Mouse (Mus musculus): Measurements from ENCODE around the gene Lpcat2b. TPM values are rescaled to one million over a fixed set of nuclear protein-coding genes. Genes with fewer than 3 reads are reported as not detected.
"Not testable (repeated sequence)": the region's sequence is repeated elsewhere in the genome, so short reads cannot be mapped to it uniquely, and the experiment has no call there.

The Lpcat2b gene
- under 1 TPM; 0.18 to 0.32 TPM for total RNA-seq (2021)

GRCm38 (mm10) chr5:107431249-107431648, at the start of gene Lpcat2b:
Gene Lpcat2b, plus strand, starts transcription at chr5:107431549.
- intact Hi-C loops (cut with DNase I), result no loop called here
- no peak for DNase-seq (ENCODE audit: low spot score in 2 of 2)

GRCm38 (mm10) chr5:107386448-107386847, 44.9 kb upstream of the Lpcat2b start:
- intact Hi-C loops (cut with DNase I), result not testable (repeated sequence)

GRCm38 (mm10) chr5:107387788-107388187, 43.6 kb upstream of the Lpcat2b start:
- DNase-seq (ENCODE audit: low spot score in 2 of 2), result no peak
- intact Hi-C loops (cut with DNase I), result no loop called here

More at GRCm38 (mm10) chr5:107386448-107386847, 44.9 kb upstream of the Lpcat2b start:
- not testable (repeated sequence) for DNase-seq (ENCODE audit: low spot score in 2 of 2)

DNA sequence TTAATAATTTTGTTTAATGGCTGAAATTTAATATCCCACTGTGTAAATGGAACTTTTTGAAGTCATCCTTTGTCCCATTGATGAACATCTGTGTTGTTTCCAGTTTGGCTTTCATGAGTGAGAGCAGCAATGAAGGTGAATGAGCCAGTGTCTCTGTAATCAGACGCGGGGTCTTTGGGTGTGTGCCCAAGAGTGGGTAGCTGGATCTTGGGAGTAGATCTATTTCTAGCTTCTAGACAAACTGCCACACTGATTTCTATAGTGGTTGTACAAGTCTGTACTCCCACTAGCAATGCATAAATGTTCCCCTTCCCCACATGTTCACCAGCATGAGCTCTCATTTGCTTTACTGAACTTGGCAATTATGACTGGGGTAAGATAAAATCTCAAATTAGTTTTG, 42.0 kb upstream of the Lpcat2b start:
- peak in 1 of 2 experiments; percentile 54 for DNase-seq (ENCODE audit: low spot score in 2 of 2)
- intact Hi-C loops (cut with DNase I), result no loop called here

DNA sequence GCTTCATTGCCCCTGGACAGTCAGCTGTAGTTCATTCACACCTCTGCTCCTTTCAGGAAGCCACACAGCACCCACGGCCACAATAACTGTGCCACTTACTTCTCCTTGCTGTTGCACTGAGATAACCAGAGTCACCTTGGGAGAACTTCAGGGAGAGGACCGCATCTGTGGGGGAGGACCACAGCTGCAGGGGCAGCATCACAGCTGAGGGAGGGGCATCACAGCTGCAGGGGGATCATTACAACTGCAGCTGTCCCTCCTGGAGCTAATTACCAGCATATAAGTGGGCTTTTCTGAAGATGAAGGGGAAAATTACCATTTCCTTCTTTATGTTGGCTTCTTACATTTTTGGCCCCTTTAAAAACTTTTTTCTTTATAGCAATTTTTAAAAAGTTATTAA, 36.9 kb upstream of the Lpcat2b start:
- intact Hi-C loops (cut with DNase I), result no loop called here
- DNase-seq (ENCODE audit: low spot score in 2 of 2), result no peak

GRCm38 (mm10) chr5:107402436-107402835, 28.9 kb upstream of the Lpcat2b start, which contains the start of gene Ephx4:
Gene Ephx4, plus strand, starts transcription at chr5:107402736.
- no peak for DNase-seq (ENCODE audit: low spot score in 2 of 2)
- intact Hi-C loops (cut with DNase I), result loop anchor here (5.0 kb wide), 1 partner anchor 195 kb away; the partner anchor contains the start of genes Glmn and Rpap2

- intact Hi-C loops (cut with DNase I), result loop anchor here (5.0 kb wide), 1 partner anchor 194 kb away; the partner anchor contains the start of genes Glmn and Rpap2
- DNase-seq (ENCODE audit: low spot score in 2 of 2), result peak; percentile 43 to 58
Observed at GRCm38 (mm10) chr5:107403011-107403946, 28.1 kb upstream of the Lpcat2b start.

DNA sequence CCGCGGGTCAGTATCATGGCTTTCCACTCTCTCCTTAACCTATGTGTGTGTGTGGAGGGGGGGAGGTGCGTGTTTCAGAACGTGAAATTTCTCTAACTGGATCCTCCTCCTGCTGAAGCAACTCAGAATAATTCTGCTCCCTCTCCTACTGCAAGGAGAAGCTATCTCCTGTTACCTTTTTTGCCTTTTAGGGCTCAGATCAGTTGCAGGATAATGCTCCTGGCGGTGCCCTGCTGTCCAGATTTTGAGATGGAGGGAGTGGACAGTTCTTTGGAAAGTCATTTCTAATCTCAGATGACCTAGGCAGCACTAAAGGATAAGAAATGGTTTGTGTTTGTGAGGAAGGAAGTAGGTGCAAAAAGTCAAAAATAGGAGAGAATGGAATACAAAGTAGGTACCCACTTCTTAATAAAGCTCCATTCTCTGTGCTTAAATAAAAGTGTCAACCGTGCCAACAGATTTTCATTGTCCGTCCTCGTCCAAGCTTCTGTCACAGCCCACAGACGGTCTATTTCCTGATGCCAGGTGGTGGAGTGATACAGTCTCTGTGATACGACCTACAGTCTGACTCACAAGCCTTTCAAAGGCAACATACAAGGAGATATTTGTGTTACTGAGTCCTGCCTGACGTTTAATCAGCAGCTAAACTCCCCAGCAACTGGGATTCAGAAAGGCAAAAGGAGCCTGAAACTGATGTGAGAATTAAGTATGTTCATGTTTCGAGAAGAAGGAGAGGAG, 27.2 kb upstream of the Lpcat2b start:
- intact Hi-C loops (cut with DNase I), result loop anchor here (1.0 to 5.0 kb wide), 3 partner anchors 93 to 193 kb away; partner anchors contain the start of genes Glmn and Rpap2

GRCm38 (mm10) chr5:107405361-107405760, 26.0 kb upstream of the Lpcat2b start:
- intact Hi-C loops (cut with DNase I), result loop anchor here (2.0 to 5.0 kb wide), 2 partner anchors 37 to 117 kb away; no protein-coding TSS in a partner anchor
- peak; percentile 77 to 97 for DNase-seq (ENCODE audit: low spot score in 2 of 2)

More for the DNA sequence above, 27.2 kb upstream of the Lpcat2b start:
- peak; percentile 56 to 96 for DNase-seq (ENCODE audit: low spot score in 2 of 2)

DNA sequence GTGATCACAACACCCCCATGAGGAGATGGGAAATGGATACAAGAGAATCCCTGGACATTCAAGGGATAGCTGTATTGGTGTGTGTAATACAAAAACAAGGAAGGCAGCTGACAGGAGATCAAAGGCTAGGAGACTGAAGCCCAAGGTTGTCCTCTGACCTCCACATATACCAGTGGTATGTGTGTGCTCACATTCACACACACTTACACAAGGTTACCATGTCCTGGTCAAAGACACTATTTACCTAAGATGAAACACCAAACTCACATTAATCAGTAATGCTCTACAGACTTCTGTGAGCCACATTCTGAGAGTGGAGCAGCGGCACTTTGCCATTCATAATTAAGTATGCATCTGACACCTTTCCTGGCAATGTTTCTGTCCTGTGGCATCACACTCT, 21.0 kb upstream of the Lpcat2b start:
- DNase-seq (ENCODE audit: low spot score in 2 of 2), result no peak

DNA sequence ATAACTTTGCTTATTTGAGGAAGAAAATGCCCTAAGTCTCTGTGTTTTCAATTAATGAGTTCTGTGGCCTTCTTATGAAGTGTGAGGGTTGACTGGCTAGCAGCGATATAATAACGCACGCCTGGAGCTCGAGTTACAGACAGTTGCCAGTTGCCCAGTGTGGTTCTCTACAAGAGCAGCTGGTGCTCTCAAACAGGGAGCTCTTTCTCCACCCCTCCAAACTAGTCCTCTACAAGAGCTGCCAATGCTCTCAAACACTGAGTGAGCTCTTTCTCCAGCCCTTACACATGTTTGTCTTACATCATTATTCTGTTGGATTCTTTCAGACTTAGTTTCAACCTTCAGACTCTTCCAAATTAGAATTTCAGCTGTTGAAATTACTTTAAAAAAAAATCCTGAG, 20.0 kb upstream of the Lpcat2b start:
- peak in 1 of 2 experiments; percentile 77 for DNase-seq (ENCODE audit: low spot score in 2 of 2)
- intact Hi-C loops (cut with DNase I), result no loop called here

More for the DNA sequence above, 21.0 kb upstream of the Lpcat2b start:
- intact Hi-C loops (cut with DNase I), result no loop called here

- intact Hi-C loops (cut with DNase I), result no loop called here
- no peak for DNase-seq (ENCODE audit: low spot score in 2 of 2)
Observed at GRCm38 (mm10) chr5:107412285-107412684, 19.1 kb upstream of the Lpcat2b start.

- DNase-seq (ENCODE audit: low spot score in 2 of 2), result peak in 1 of 2 experiments; percentile 84
- intact Hi-C loops (cut with DNase I), result no loop called here
Observed at GRCm38 (mm10) chr5:107415098-107415497, 16.3 kb upstream of the Lpcat2b start.

GRCm38 (mm10) chr5:107421676-107422075, 9.7 kb upstream of the Lpcat2b start:
- no peak for DNase-seq (ENCODE audit: low spot score in 2 of 2)
- intact Hi-C loops (cut with DNase I), result no loop called here

GRCm38 (mm10) chr5:107434001-107434400, 2.7 kb downstream of the Lpcat2b start:
- intact Hi-C loops (cut with DNase I), result no loop called here
- DNase-seq (ENCODE audit: low spot score in 2 of 2), result peak in 1 of 2 experiments; percentile 54

- no peak for DNase-seq (ENCODE audit: low spot score in 2 of 2)
- intact Hi-C loops (cut with DNase I), result no loop called here
Observed at GRCm38 (mm10) chr5:107436185-107436584, 4.8 kb downstream of the Lpcat2b start.

DNA sequence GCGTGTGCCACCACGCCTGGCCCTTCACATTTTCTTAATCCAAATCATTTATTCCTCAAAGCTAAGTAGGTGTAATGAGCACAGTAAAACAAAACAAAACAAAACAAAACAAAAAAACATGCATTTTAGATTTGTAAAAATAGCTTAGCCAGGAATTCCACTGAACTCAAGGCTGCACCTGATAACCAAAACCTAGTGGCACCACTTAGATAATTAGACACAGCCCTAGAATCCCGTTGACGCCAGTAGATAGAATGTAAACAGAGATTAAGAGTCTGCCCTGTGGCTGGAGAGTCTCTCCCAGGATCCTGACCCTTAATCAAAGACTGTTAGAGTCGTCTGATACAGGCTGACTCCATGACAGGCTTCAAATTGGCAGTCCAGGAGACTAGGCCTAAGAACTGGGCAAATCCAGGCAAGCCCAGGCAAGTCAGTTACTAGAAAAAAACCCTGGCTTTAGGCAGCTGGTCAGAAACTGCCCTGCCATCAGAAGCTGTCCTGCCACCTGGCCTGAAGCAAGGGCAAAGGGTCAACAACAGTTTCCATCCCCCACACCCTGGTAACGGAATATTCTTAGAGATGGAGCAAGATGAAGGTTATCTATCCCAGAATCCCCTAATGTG, 5.3 kb downstream of the Lpcat2b start:
- no peak for DNase-seq (ENCODE audit: low spot score in 2 of 2)
- intact Hi-C loops (cut with DNase I), result no loop called here

DNA sequence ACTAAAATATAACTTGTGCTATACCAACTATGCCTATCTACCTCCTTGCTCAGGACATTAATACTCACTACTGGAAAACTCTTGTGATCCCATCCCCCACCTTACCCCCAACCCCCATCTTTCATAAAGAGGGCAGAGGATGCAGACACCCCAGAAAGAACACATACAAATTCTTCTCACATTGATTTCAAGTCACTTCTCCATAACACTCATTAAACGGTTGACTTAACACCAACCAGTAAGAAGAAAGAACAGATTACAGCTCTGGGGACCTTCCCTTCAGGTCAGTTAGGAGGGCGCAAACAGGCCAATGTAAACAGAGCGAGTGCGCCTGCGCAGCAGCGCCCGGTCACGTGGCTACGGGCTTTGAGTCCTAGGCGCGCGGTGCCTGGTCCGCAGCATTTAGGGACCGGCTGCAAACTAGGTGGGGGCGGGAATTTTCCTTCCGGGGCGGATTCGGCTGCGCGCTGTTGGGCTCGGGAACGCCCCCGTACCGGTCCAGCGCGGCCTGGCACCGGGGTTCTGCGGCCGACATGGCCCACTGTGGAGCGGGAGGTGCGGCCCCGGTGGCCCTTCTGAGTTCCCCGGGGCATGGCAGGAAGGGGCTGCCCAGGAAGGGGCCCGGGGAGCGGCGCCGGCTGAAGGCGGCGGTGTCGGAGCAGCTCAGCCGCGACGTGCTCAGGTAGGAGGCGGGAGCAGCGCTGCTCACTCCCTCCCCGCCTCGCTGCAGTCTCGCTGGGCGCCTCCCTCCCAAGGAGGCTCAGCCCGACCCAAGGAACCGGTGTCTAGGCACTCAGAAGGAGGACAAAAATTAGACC, 6.3 kb downstream of the Lpcat2b start, which contains the start of gene Btbd8:
TSS of gene Btbd8 (plus strand) at position 534 of the 818 bp plus-strand sequence.
- intact Hi-C loops (cut with DNase I), result loop anchor here (2.0 kb wide), 2 partner anchors 61 to 79 kb away; no protein-coding TSS in a partner anchor
- DNase-seq (ENCODE audit: low spot score in 2 of 2), result peak; percentile 89 to 94
